Mouse (Mus musculus): ENCODE results near the gene Cyp2t4. TPM values are rescaled to one million over a fixed set of nuclear protein-coding genes. Genes with fewer than 3 reads are reported as not detected.

Gene Cyp2t4
- polyA plus RNA-seq, 1 experiment from 2014 or later = 0.33 TPM

- Histone ChIP-seq H3K36me3 (ENCODE audit: control insufficient read depth, insufficient read depth) (peaks cover 78% of the 10 kb centered on the region), H3K9ac (replicated peaks; ENCODE audit: low read depth, low read length) (no peak overlapping the region), H3K27ac (ENCODE audit: low read length) (no peak overlapping the region), H3K9me3 (ENCODE audit: control insufficient read depth, low read length) (no peaks in the 10 kb centered on the region; the same call in 1 of the 2 replicates), H3K4me2 (ENCODE audit: low read length) (no peak overlapping the region), H3K4me1 (replicated peaks; ENCODE audit: control insufficient read depth, insufficient read depth, low read length) (peaks cover 17% of the 10 kb centered on the region), H3K4me3 (replicated peaks; ENCODE audit: low read length) (no peak overlapping the region), H3K27me3 (replicated peaks; ENCODE audit: control insufficient read depth, insufficient read depth, low read length) (no peaks in the 10 kb centered on the region)
- ATAC-seq = no peak
- WGBS = 94% methylated on average over 10 of the region's 10 CpGs
These were observed 35.9 kb downstream of the Cyp2t4 start for GRCm38 (mm10) chr7:27189271-27189931.

- Histone ChIP-seq H3K4me3 (replicated peaks; ENCODE audit: low read length) (no peak overlapping the region), H3K9me3 (ENCODE audit: control insufficient read depth, low read length) (no peaks in the 10 kb centered on the region; the same call in 1 of the 2 replicates)
- 93% methylated on average over 5 of the region's 5 CpGs for WGBS
These were observed 38.9 kb downstream of the Cyp2t4 start for GRCm38 (mm10) chr7:27192434-27192833.

GRCm38 (mm10) chr7:27193731-27194130, 40.2 kb downstream of the Cyp2t4 start:
- H3K9me3 ChIP-seq (ENCODE audit: control insufficient read depth, low read length) = no peaks in the 10 kb centered on the region; the same call in 1 of the 2 replicates
- peaks cover 22% of the 10 kb centered on the region for H3K4me1 ChIP-seq (replicated peaks; ENCODE audit: control insufficient read depth, insufficient read depth, low read length)
- H3K9ac ChIP-seq (replicated peaks; ENCODE audit: low read depth, low read length) = no peak overlapping the region
- peaks cover 43% of the 10 kb centered on the region for H3K36me3 ChIP-seq (ENCODE audit: control insufficient read depth, insufficient read depth)
- no peak overlapping the region for H3K4me3 ChIP-seq (replicated peaks; ENCODE audit: low read length)
- 88% methylated on average over 4 of the region's 4 CpGs for WGBS
- no peak for ATAC-seq
- H3K4me2 ChIP-seq (ENCODE audit: low read length) = peak overlapping the region; percentile 30
- no peaks in the 10 kb centered on the region for H3K27me3 ChIP-seq (replicated peaks; ENCODE audit: control insufficient read depth, insufficient read depth, low read length)
- H3K27ac ChIP-seq (ENCODE audit: low read length) = no peak overlapping the region

More at GRCm38 (mm10) chr7:27192434-27192833, 38.9 kb downstream of the Cyp2t4 start:
- Histone ChIP-seq H3K27me3 (replicated peaks; ENCODE audit: control insufficient read depth, insufficient read depth, low read length) (no peaks in the 10 kb centered on the region), H3K4me1 (replicated peaks; ENCODE audit: control insufficient read depth, insufficient read depth, low read length) (peaks cover 22% of the 10 kb centered on the region), H3K27ac (ENCODE audit: low read length) (no peak overlapping the region), H3K9ac (replicated peaks; ENCODE audit: low read depth, low read length) (no peak overlapping the region), H3K4me2 (ENCODE audit: low read length) (no peak overlapping the region), H3K36me3 (ENCODE audit: control insufficient read depth, insufficient read depth) (peaks cover 55% of the 10 kb centered on the region)
- ATAC-seq = no peak

GRCm38 (mm10) chr7:27195681-27196611, 42.4 kb downstream of the Cyp2t4 start, which contains the start of the genes BC024978 and Snrpa:
BC024978 (plus strand) TSS chr7:27195781.
Snrpa (minus strand) TSS chr7:27196271.
- peak within 1 kb of the TSS; percentile 72 for H3K4me3 ChIP-seq (replicated peaks; ENCODE audit: low read length)
- peak within 1 kb of the TSS; percentile 71 for H3K4me2 ChIP-seq (ENCODE audit: low read length)
- peaks cover 22% of the 10 kb centered on the region for H3K4me1 ChIP-seq (replicated peaks; ENCODE audit: control insufficient read depth, insufficient read depth, low read length)
- H3K36me3 ChIP-seq (ENCODE audit: control insufficient read depth, insufficient read depth) = peaks cover 22% of the 10 kb centered on the region
- H3K9me3 ChIP-seq (ENCODE audit: control insufficient read depth, low read length) = no peaks in the 10 kb centered on the region
- H3K9ac ChIP-seq (replicated peaks; ENCODE audit: low read depth, low read length) = peak within 1 kb of the TSS; percentile 77
- under 1% methylated on average over 64 of the region's 64 CpGs for WGBS
- peak; percentile 98 for ATAC-seq
- no peaks in the 10 kb centered on the region for H3K27me3 ChIP-seq (replicated peaks; ENCODE audit: control insufficient read depth, insufficient read depth, low read length)
- peak within 1 kb of the TSS; percentile 96 for H3K27ac ChIP-seq (ENCODE audit: low read length)

- Histone ChIP-seq H3K4me2 (ENCODE audit: low read length) (no peak overlapping the region), H3K27me3 (replicated peaks; ENCODE audit: control insufficient read depth, insufficient read depth, low read length) (no peaks in the 10 kb centered on the region), H3K27ac (ENCODE audit: low read length) (no peak overlapping the region), H3K9ac (replicated peaks; ENCODE audit: low read depth, low read length) (no peak overlapping the region), H3K9me3 (ENCODE audit: control insufficient read depth, low read length) (no peaks in the 10 kb centered on the region), H3K4me3 (replicated peaks; ENCODE audit: low read length) (no peak overlapping the region), H3K4me1 (replicated peaks; ENCODE audit: control insufficient read depth, insufficient read depth, low read length) (peaks cover 22% of the 10 kb centered on the region), H3K36me3 (ENCODE audit: control insufficient read depth, insufficient read depth) (peaks cover 10% of the 10 kb centered on the region)
- ATAC-seq = no peak
- WGBS = 89% methylated on average over 3 of the region's 3 CpGs
These were observed 43.6 kb downstream of the Cyp2t4 start for GRCm38 (mm10) chr7:27197136-27197535.

GRCm38 (mm10) chr7:27197634-27198033, 44.1 kb downstream of the Cyp2t4 start:
- H3K27me3 ChIP-seq (replicated peaks; ENCODE audit: control insufficient read depth, insufficient read depth, low read length) = no peaks in the 10 kb centered on the region
- H3K36me3 ChIP-seq (ENCODE audit: control insufficient read depth, insufficient read depth) = peaks cover 5% of the 10 kb centered on the region; the same call in 1 of the 2 replicates
- H3K4me1 ChIP-seq (replicated peaks; ENCODE audit: control insufficient read depth, insufficient read depth, low read length) = peaks cover 20% of the 10 kb centered on the region
- no peak for ATAC-seq
- WGBS = 96% methylated on average over 8 of the region's 8 CpGs
- no peak overlapping the region for H3K4me2 ChIP-seq (ENCODE audit: low read length)
- no peak overlapping the region for H3K27ac ChIP-seq (ENCODE audit: low read length)
- no peaks in the 10 kb centered on the region for H3K9me3 ChIP-seq (ENCODE audit: control insufficient read depth, low read length)
- H3K9ac ChIP-seq (replicated peaks; ENCODE audit: low read depth, low read length) = no peak overlapping the region
- no peak overlapping the region for H3K4me3 ChIP-seq (replicated peaks; ENCODE audit: low read length)

- Histone ChIP-seq H3K9ac (replicated peaks; ENCODE audit: low read depth, low read length) (no peak overlapping the region), H3K27me3 (replicated peaks; ENCODE audit: control insufficient read depth, insufficient read depth, low read length) (no peaks in the 10 kb centered on the region), H3K36me3 (ENCODE audit: control insufficient read depth, insufficient read depth) (peaks cover 3% of the 10 kb centered on the region; the same call in 1 of the 2 replicates), H3K4me2 (ENCODE audit: low read length) (no peak overlapping the region), H3K9me3 (ENCODE audit: control insufficient read depth, low read length) (no peaks in the 10 kb centered on the region), H3K4me1 (replicated peaks; ENCODE audit: control insufficient read depth, insufficient read depth, low read length) (peaks cover 15% of the 10 kb centered on the region), H3K27ac (ENCODE audit: low read length) (no peak overlapping the region), H3K4me3 (replicated peaks; ENCODE audit: low read length) (no peak overlapping the region)
- ATAC-seq = no peak
These were observed 44.8 kb downstream of the Cyp2t4 start for GRCm38 (mm10) chr7:27198355-27198754.

GRCm38 (mm10) chr7:27198779-27199178, 45.3 kb downstream of the Cyp2t4 start:
- H3K27me3 ChIP-seq (replicated peaks; ENCODE audit: control insufficient read depth, insufficient read depth, low read length) = no peaks in the 10 kb centered on the region
- no peak overlapping the region for H3K9ac ChIP-seq (replicated peaks; ENCODE audit: low read depth, low read length)
- ATAC-seq = no peak
- H3K4me1 ChIP-seq (replicated peaks; ENCODE audit: control insufficient read depth, insufficient read depth, low read length) = peaks cover 11% of the 10 kb centered on the region
- no peaks in the 10 kb centered on the region; the same call in 1 of the 2 replicates for H3K36me3 ChIP-seq (ENCODE audit: control insufficient read depth, insufficient read depth)
- H3K27ac ChIP-seq (ENCODE audit: low read length) = no peak overlapping the region
- no peak overlapping the region for H3K4me3 ChIP-seq (replicated peaks; ENCODE audit: low read length)
- H3K4me2 ChIP-seq (ENCODE audit: low read length) = no peak overlapping the region
- no peaks in the 10 kb centered on the region for H3K9me3 ChIP-seq (ENCODE audit: control insufficient read depth, low read length)
- WGBS = 93% methylated on average over 8 of the region's 8 CpGs

Measured in forebrain, embryonic 16.5 days (tissue).